Mouse (Mus musculus): ENCODE data around the gene Pdzd4. TPM values are rescaled to one million over a fixed set of nuclear protein-coding genes. Genes with fewer than 3 reads are reported as not detected.

The Pdzd4 gene
- 0.42 and 0.72 TPM in 2 replicates for total RNA-seq (2012; rRNA removed)
- 0.30 and 0.32 TPM in 2 replicates for total RNA-seq (2014; rRNA removed)
- 0.85 and 1.1 TPM in 2 replicates for polyA plus RNA-seq (2012; ENCODE audit: insufficient read length, low read depth)

DNA sequence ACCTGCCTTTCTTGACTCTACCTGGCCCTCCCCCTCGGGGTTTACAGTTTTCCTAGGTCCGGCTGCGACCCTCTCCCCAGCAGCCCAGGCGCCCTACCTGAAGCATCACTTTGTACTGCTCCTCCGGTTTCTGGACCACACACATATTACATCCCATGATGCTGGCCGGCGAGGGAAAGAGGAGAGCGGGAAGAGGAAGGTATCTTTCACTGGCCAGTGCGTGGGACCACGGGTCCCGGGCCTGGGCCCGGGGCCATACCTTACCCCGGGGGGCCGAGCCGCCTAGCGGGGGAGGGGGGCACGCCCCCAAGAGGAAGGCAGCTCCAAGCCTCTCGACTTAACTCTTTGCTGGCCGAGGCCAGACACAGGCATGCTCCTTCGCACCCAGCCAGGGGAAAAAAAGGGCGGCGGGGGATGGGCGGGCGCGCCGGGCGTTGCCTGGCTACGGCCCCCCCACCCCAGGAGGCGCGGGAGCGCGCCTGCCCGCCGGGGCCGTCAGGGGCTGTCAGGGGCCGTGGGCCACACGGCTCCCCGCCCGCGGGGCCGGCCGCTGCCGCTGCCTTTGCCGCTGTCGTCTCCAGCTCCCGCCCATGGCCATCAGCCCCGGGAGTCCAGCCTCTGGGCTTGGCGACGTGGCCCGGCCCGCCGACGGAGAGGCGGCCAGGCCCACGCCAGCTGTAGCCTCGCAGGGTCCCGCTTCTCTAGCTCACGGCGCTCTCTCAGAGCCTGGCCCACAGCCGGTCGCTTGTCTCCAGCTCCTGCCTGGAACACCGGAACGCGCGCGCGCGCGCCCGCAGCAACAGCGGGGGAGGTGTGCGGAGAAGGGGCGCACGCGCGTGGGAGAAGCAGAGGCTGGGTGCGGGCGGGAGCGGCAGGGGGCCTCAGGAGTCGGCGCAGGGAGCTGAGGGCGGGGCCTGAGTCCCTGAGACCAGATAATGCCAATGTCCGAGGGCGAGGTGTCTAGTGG is at the start of gene Pdzd4:
Pdzd4 (minus strand) TSS at position 785 of the 967 bp plus-strand sequence.
- Histone ChIP-seq H3K4me3 (replicated peaks in 1 of 3; ENCODE audit: low read depth in 2 of 3, low read length in 2 of 3, poor library complexity in 1 of 3) (peak within 1 kb of the TSS; percentile 38 to 81 (median 56)), H3K27ac (ENCODE audit: insufficient read depth, low read depth) (no peak within 1 kb of the TSS), H3K27me3 (replicated peaks) (no peaks in the 10 kb centered on the region), H3K79me2 (replicated peaks; ENCODE audit: control insufficient read depth, extremely low read depth, insufficient read depth, poor library complexity, severe bottlenecking) (no peaks in the 10 kb centered on the region), H3K4me1 (ENCODE audit: control insufficient read depth in 1 of 2, insufficient read depth in 2 of 2) (peaks cover 0 to 7% of the 10 kb centered on the region in 2 experiments; a peak in 1 of 4 replicates), H3K36me3 (replicated peaks in 1 of 2; ENCODE audit: control insufficient read depth in 1 of 2, insufficient read depth in 1 of 2, low read length in 1 of 2) (no peaks in the 10 kb centered on the region), H3K4me2 (ENCODE audit: insufficient read depth, low read depth, poor library complexity, severe bottlenecking) (peak within 1 kb of the TSS; percentile 87), H3K9me3 (replicated peaks; ENCODE audit: low read length) (no peaks in the 10 kb centered on the region), H3K9ac (ENCODE audit: insufficient read depth, low read depth) (peak within 1 kb of the TSS; percentile 91)
- peak; percentile 10 for DNase-seq (ENCODE audit: extremely low read depth)
- dilution Hi-C loops (cut with MboI; ENCODE audit: extremely low pct_ligation_motif_present, extremely low pct_unique_long_range_greater_than_20kb, low sequenced_read_pairs) (no loop called here), in situ Hi-C loops (cut with MboI; ENCODE audit: low pct_ligation_motif_present, low pct_unique_long_range_greater_than_20kb, low sequenced_read_pairs) (no loop called here)
- TF ChIP-seq RCOR1 (conservative IDR thresholded peaks at IDR 0.05; ENCODE audit: low read depth, low read length) = no peak
- no peak for TF ChIP-seq ZKSCAN1 (IDR thresholded peaks at IDR 0.05; ENCODE audit: borderline replicate concordance, low read depth, low read length)
- TF ChIP-seq NRF1 (IDR thresholded peaks at IDR 0.05; ENCODE audit: low read depth, low read length) = peak; percentile 81
- no peak for TF ChIP-seq SMC3 (IDR thresholded peaks at IDR 0.05; ENCODE audit: low read depth, low read length)
- TF ChIP-seq JUN (IDR thresholded peaks at IDR 0.05; ENCODE audit: insufficient read depth, low read depth, low read length) = no peak

DNA sequence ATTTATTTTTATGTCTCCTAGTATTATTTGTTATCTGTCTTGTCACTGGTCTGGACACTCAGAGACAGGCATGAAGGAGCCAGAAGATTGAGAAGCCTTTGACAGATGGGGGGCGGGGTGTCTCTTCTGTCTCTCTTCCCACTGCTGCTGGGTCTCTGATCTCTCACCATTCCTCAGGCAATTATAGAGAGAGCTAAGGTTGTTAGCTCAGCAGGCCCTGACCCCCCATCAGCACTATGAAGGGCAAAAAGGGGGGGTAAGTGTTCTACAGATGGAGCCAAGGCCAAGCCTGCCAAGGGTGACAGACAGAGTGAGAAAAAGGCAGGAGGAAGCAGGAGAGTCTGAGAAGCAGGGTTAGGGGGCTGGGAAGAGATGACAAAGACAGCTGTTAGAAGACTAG is 47.2 kb upstream of the Pdzd4 start:
- Histone ChIP-seq H3K4me1 (ENCODE audit: control insufficient read depth in 1 of 2, insufficient read depth in 2 of 2) (peaks cover 4% of the 10 kb centered on the region in 2 experiments; a peak in 1 of 4 replicates), H3K27me3 (replicated peaks) (no peaks in the 10 kb centered on the region), H3K9ac (ENCODE audit: insufficient read depth, low read depth) (no peak overlapping the region), H3K27ac (ENCODE audit: insufficient read depth, low read depth) (no peak overlapping the region), H3K79me2 (replicated peaks; ENCODE audit: control insufficient read depth, extremely low read depth, insufficient read depth, poor library complexity, severe bottlenecking) (no peaks in the 10 kb centered on the region), H3K9me3 (replicated peaks; ENCODE audit: low read length) (no peaks in the 10 kb centered on the region), H3K36me3 (replicated peaks in 1 of 2; ENCODE audit: control insufficient read depth in 1 of 2, insufficient read depth in 1 of 2, low read length in 1 of 2) (no peaks in the 10 kb centered on the region), H3K4me2 (ENCODE audit: insufficient read depth, low read depth, poor library complexity, severe bottlenecking) (no peak overlapping the region), H3K4me3 (replicated peaks in 1 of 3; ENCODE audit: low read depth in 2 of 3, low read length in 2 of 3, poor library complexity in 1 of 3) (no peak overlapping the region)
- dilution Hi-C loops (cut with MboI; ENCODE audit: extremely low pct_ligation_motif_present, extremely low pct_unique_long_range_greater_than_20kb, low sequenced_read_pairs) (no loop called here), in situ Hi-C loops (cut with MboI; ENCODE audit: low pct_ligation_motif_present, low pct_unique_long_range_greater_than_20kb, low sequenced_read_pairs) (no loop called here)
- DNase-seq (ENCODE audit: extremely low read depth) = no peak
- TF ChIP-seq CHD2 (IDR thresholded peaks at IDR 0.05; ENCODE audit: low read length) = no peak
- no peak for TF ChIP-seq MYC (IDR thresholded peaks at IDR 0.05; ENCODE audit: low read depth, low read length)
- TF ChIP-seq GABPA (IDR thresholded peaks at IDR 0.05; ENCODE audit: insufficient replicate concordance, low read depth, low read length) = no peak
- TF ChIP-seq MAZ (IDR thresholded peaks at IDR 0.05; ENCODE audit: low read depth, low read length) = no peak
- no peak for TF ChIP-seq ELF1 (IDR thresholded peaks at IDR 0.05; ENCODE audit: low read depth, low read length)
- TF ChIP-seq UBTF (IDR thresholded peaks at IDR 0.05; ENCODE audit: low read depth, low read length) = no peak
- TF ChIP-seq CHD1 (IDR thresholded peaks at IDR 0.05; ENCODE audit: low read depth, low read length) = no peak

Data from CH12.LX (cell line).